Mouse (Mus musculus): ENCODE measurements around the gene Kcnn3.

- TF ChIP-seq CHD2 (IDR thresholded peaks at IDR 0.05; ENCODE audit: low read depth, low read length) (no peak), MAFK (IDR thresholded peaks at IDR 0.05; ENCODE audit: insufficient read depth, low read depth, low read length) (no peak)
Measured at GRCm38 (mm10) chr3:89700461-89700860, 180.5 kb downstream of the Kcnn3 start.
